Mouse (Mus musculus) erythroblast, embryonic 14.5 days (primary cell): ENCODE results near the gene Mctp1. TPM values are rescaled to one million over a fixed set of nuclear protein-coding genes. Genes with fewer than 3 reads are reported as not detected.
A peak's percentile ranks its signal among the peaks of the same experiment; 100 is the strongest.
"Not testable (repeated sequence)": the region's sequence is repeated elsewhere in the genome, so short reads cannot be mapped to it uniquely, and the experiment has no call there.

Source experiments
- H3K27me3 ChIP-seq: 2 replicates; pipeline ENCODE4 v1.6.1; 2012; ENCODE audit warnings: inconsistent platforms; ENCODE audit not compliant: control insufficient read depth
- H3K36me3 ChIP-seq: 2 replicates; pipeline ENCODE4 v1.6.1; 2012; ENCODE audit warnings: mild to moderate bottlenecking, inconsistent platforms; ENCODE audit not compliant: control insufficient read depth
- H3K4me1 ChIP-seq: 2 replicates; pipeline ENCODE4 v1.6.1; 2012; ENCODE audit warnings: inconsistent platforms; ENCODE audit not compliant: control insufficient read depth
- H3K4me3 ChIP-seq: replicated peaks from 2 replicates; pipeline ENCODE3; 2012; ENCODE audit warnings: moderate library complexity, mild to moderate bottlenecking, inconsistent platforms
- H3K9me3 ChIP-seq: 2 replicates; pipeline ENCODE4 v1.6.1; 2012; ENCODE audit warnings: low read length, inconsistent platforms, mixed read lengths; ENCODE audit not compliant: control insufficient read depth
- GATA1 ChIP-seq: IDR thresholded peaks from 2 replicates; pipeline ENCODE4 v1.6.1; 2012; ENCODE audit warnings: low read length, inconsistent platforms, mixed read lengths
- TAL1 ChIP-seq: IDR thresholded peaks from 3 replicates; pipeline ENCODE4 v1.6.1; 2012; ENCODE audit warnings: low read length, inconsistent platforms, mixed read lengths
- polyA plus RNA-seq: library from polyadenylated mRNA; stranded (reverse); fragments of >175 nt; gene quantifications from 2 replicates; pipeline ENCODE4 v1.2.3, GENCODE M21; 2012

Mctp1 gene
- polyA plus RNA-seq = not detected in 2 replicates

- Histone ChIP-seq H3K4me3 (peak within 1 kb of the TSS; percentile 52), H3K36me3 (no peaks in the 10 kb centered on the region), H3K4me1 (peaks cover 7% of the 10 kb centered on the region), H3K27me3 (peaks cover 34% of the 10 kb centered on the region), H3K9me3 (no peaks in the 10 kb centered on the region)
- no peak for TF ChIP-seq TAL1
- no peak for TF ChIP-seq GATA1
Observed at GRCm38 (mm10) chr13:76383972-76384663, at the start of gene Mctp1. Mctp1 (plus strand) TSS chr13:76384535.

DNA sequence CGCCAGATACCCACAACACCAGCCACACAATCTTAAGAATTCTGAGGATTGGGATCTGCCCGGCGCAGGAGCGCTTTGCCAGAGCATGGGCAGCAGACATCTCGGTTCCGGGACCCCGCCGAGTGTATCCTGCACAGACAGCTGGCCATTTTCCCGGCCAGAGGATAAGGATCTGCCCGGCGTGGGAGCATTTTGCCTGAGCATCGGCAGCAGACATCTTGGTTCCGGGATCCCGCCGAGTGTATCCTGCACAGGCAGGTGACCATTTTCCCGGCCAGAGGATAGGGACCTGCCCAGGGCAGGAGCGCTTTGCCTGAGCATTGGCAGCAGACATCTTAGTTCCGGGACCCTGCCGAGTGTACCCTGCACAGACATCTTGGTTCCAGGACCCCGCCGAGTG, 38.4 kb upstream of the Mctp1 start:
- H3K36me3 ChIP-seq, H3K27me3 ChIP-seq, H3K9me3 ChIP-seq, H3K4me3 ChIP-seq, H3K4me1 ChIP-seq: not testable (repeated sequence)

GRCm38 (mm10) chr13:76358720-76359119, 25.6 kb upstream of the Mctp1 start:
- no peak for TF ChIP-seq TAL1
- no peak for TF ChIP-seq GATA1
- H3K27me3 ChIP-seq = no peaks in the 10 kb centered on the region
- no peaks in the 10 kb centered on the region for H3K4me1 ChIP-seq
- no peaks in the 10 kb centered on the region for H3K36me3 ChIP-seq
- H3K9me3 ChIP-seq = no peaks in the 10 kb centered on the region
- no peak overlapping the region for H3K4me3 ChIP-seq

DNA sequence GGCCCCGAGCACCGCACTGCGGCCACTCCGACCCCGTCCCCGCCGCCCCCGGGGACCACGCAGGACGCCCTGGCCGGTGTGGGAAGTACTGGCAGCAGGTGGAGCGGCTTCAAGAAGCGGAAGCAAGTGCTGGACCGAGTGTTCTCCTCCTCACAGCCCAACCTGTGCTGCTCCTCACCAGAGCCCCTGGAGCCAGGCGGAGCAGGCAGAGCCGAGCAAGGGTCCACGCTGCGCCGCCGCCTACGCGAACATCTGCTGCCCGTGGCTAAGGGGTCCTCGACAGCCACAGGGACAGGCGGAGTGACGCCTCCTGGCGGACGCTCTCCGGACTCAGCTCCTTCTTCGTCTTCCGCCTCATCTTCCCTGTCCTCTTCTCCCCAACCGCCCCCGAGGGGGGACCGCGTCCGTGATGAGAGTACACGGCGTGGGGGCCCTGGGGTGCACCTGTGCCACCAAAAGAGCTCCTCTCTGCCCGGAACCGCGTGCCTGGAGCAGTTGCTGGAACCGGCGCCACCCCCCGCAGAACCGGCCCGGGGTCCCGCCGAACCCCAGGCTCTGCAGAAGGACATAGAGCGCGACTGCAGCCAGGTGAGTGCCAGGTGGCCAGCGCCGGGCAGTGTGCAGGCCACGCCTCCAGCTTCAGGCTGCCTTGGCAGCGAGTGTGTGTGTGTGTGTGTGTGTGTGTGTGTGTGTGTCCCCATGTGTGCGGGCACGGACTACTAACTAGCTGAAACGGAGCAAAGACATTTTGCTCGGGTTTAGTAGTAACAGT, 515 bp downstream of the Mctp1 start:
- H3K9me3 ChIP-seq = no peaks in the 10 kb centered on the region
- H3K4me3 ChIP-seq = peak overlapping the region; percentile 52
- peaks cover 7% of the 10 kb centered on the region for H3K4me1 ChIP-seq
- H3K27me3 ChIP-seq = peaks cover 34% of the 10 kb centered on the region
- H3K36me3 ChIP-seq = no peaks in the 10 kb centered on the region
- TF ChIP-seq GATA1 = no peak
- TF ChIP-seq TAL1 = no peak

DNA sequence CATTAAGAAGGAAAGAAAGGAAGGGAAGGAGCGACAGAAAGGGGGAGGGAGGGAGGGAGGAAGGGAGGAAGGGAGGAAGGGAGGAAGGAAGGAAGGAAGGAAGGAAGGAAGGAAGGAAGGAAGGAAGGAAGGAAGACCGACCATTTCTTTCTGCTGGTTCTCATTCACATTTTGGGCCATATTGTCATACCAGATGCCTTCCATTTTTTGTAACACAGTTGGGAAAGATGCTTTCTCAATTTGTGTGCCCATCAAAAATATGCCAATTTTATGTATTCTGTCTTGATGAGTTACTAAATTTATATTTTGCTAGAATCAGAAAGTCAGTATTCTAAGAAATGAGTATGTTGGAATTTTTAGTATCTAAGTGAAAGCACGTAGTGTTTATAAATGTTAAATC, 4.3 kb downstream of the Mctp1 start:
- no peak overlapping the region for H3K4me3 ChIP-seq
- no peaks in the 10 kb centered on the region for H3K36me3 ChIP-seq
- peaks cover 23% of the 10 kb centered on the region for H3K27me3 ChIP-seq
- no peak for TF ChIP-seq TAL1
- no peak for TF ChIP-seq GATA1
- peaks cover 7% of the 10 kb centered on the region for H3K4me1 ChIP-seq
- no peaks in the 10 kb centered on the region for H3K9me3 ChIP-seq

DNA sequence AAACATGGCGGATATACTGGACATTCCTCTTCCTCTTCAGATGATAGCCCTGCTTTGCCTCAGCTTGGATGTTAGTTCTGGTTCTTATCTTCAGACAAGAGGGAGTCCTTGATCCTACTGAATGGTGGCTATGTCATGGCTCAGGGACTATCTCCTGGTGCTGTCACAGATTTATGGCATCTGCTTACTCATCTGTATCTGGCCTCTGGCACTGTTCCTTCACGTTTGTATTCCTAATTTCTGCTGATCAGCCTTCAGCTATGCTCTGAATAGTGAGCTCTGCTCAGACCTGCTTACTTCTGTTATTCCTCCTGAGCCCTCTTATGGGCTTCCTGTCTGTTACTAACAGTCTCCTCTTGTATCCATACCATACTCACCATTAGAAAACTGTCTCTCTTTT, 7.6 kb downstream of the Mctp1 start:
- no peaks in the 10 kb centered on the region for H3K9me3 ChIP-seq
- no peak overlapping the region for H3K4me3 ChIP-seq
- no peaks in the 10 kb centered on the region for H3K4me1 ChIP-seq
- H3K36me3 ChIP-seq = no peaks in the 10 kb centered on the region
- H3K27me3 ChIP-seq = no peaks in the 10 kb centered on the region
- TF ChIP-seq GATA1 (no peak), TAL1 (no peak)

GRCm38 (mm10) chr13:76393106-76393505, 8.8 kb downstream of the Mctp1 start:
- Histone ChIP-seq H3K27me3 (no peaks in the 10 kb centered on the region), H3K36me3 (no peaks in the 10 kb centered on the region), H3K4me3 (no peak overlapping the region), H3K4me1 (no peaks in the 10 kb centered on the region), H3K9me3 (no peaks in the 10 kb centered on the region)
- no peak for TF ChIP-seq TAL1
- no peak for TF ChIP-seq GATA1

DNA sequence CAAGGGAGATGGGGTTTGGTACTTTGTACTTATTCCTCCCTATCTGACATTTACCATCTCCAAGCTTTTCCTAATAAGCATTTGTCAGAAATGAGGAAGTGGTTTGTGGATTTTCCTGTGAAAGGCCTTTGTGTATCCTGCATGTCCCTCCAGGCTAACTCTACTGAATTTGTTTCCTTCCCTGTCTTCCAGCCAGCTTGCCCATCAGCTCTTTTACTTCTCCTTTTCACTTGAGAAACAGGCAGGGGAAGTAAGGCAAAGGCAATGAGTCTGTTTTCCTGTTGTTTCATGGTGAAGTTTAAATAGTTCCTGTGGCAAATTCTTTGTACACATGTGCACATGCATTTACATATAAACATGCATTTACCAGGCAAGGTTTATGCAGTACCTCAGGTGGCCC, 11.6 kb downstream of the Mctp1 start:
- no peaks in the 10 kb centered on the region for H3K36me3 ChIP-seq
- no peaks in the 10 kb centered on the region for H3K4me1 ChIP-seq
- no peak overlapping the region for H3K4me3 ChIP-seq
- TF ChIP-seq GATA1 = no peak
- no peak for TF ChIP-seq TAL1
- H3K9me3 ChIP-seq = no peaks in the 10 kb centered on the region
- H3K27me3 ChIP-seq = no peaks in the 10 kb centered on the region

DNA sequence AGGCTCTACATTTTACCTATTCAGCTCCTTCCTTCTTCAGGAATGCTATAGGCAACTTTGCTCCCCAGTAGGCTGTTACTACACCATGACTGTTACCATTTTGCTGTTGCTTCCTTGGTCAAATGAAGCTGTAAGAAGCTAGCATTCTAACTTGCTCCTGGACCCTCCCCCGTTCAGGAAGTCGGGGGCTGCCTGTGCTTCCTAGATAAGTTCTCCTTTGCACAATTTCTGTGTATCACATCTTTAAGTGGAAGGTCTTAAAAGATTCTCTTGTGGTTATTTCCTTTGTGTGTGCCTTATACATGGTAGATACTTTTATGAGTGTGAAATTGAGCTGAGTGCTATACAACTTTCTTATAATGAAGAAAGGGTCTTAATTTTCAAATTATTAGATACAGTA, 25.0 kb downstream of the Mctp1 start:
- H3K27me3 ChIP-seq = no peaks in the 10 kb centered on the region
- TF ChIP-seq TAL1 = no peak
- TF ChIP-seq GATA1 = no peak
- no peak overlapping the region for H3K4me3 ChIP-seq
- H3K4me1 ChIP-seq = no peaks in the 10 kb centered on the region
- H3K9me3 ChIP-seq = no peaks in the 10 kb centered on the region
- H3K36me3 ChIP-seq = no peaks in the 10 kb centered on the region
